Mouse (Mus musculus) ES-E14 (cell line): Measurements from ENCODE around the gene Hyal1.

Experiments
- CHD2 ChIP-seq: IDR thresholded peaks from 2 replicates; pipeline ENCODE4 v1.6.1; 2014; ENCODE audit warnings: mild to moderate bottlenecking, low read depth, low read length, inconsistent platforms
- HCFC1 ChIP-seq: IDR thresholded peaks from 2 replicates; pipeline ENCODE4 v1.6.1; 2012; ENCODE audit warnings: low read length, inconsistent platforms, borderline replicate concordance; ENCODE audit not compliant: insufficient read depth
- MAFK ChIP-seq: IDR thresholded peaks from 2 replicates; pipeline ENCODE4 v1.6.1; 2014; ENCODE audit warnings: mild to moderate bottlenecking, low read depth, low read length, inconsistent platforms; ENCODE audit not compliant: insufficient read depth
- ZNF384 ChIP-seq: IDR thresholded peaks from 2 replicates; pipeline ENCODE4 v1.6.1; 2012; ENCODE audit warnings: low read depth, low read length, inconsistent platforms

DNA sequence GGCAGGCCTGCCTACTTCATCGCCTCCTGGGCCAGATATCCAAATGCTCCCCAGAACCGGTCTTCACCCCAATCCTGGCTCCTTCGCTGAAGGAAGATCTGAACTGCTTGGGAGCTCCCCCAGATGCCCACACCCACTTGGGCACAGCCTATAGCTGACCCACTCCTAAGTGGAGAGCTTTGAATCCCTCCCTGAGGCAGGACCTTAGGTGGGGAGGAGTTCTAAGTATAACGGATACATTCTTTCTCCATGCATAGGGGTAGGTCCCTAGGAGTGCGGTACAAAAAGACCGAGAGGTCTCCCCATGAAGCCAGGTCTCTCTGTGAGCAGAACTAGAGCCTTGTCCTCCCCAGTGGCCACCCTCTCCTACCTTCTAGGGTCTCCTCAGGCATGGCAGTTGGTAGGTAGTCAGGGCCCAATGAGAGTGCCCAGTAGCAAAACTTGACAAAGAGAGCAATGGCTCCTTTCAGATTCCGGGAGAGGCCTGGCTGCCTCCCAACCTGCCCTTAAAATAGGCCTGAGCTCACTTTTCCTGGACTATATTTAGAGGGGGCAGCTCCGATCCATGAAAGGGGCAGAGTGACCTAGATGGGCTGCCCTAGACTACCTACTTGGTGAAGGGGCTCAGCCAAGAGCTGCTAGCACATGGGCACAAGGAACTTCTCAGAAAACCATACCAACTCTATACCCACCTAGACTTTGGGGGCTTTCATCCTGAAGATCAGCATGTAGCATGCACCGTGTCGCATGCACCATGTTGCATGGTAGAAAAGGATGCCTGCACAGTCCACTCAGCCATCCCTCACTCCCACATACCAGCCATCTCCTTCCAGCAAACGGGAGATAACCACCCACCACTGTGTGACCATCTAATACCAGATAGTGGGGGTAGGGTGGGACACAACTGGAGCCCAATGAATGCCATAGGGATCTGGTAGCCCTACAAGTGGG lies 20.2 kb downstream of the Hyal1 start:
- no peak for TF ChIP-seq HCFC1
- TF ChIP-seq MAFK, result no peak
- TF ChIP-seq CHD2, result no peak
- TF ChIP-seq ZNF384, result no peak
